Mouse (Mus musculus) kidney, postnatal 0 days (tissue): Measurements from ENCODE around the gene Itpr2. TPM values are rescaled to one million over a fixed set of nuclear protein-coding genes. Genes with fewer than 3 reads are reported as not detected.

Experiments
- ATAC-seq: fragments of 200-750 bp; cut with Nextera tagmentation; replicated peaks from 2 replicates; pipeline ENCODE4 v1.8.0; 2017; ENCODE audit warnings: low read depth, moderate number of reproducible peaks, moderate TSS enrichment, moderate library complexity; ENCODE audit not compliant: low FRiP score
- DNase-seq: peaks from one replicate; pipeline ENCODE4 v3.0.0-alpha.2; 2016; ENCODE audit warnings: low spot score
- H3K27ac ChIP-seq: fragments of 300-500 bp; sonication (generic); 2 replicates; pipeline ENCODE4 v1.5.1; 2014; ENCODE audit warnings: mild to moderate bottlenecking
- H3K27me3 ChIP-seq: fragments of 300-500 bp; sonication (generic); 2 replicates; pipeline ENCODE4 v1.6.1; 2014; ENCODE audit warnings: low read length, mixed read lengths; ENCODE audit not compliant: insufficient read depth
- H3K36me3 ChIP-seq: fragments of 300-500 bp; sonication (generic); 2 replicates; pipeline ENCODE4 v1.6.1; 2014; ENCODE audit warnings: low read length, mixed read lengths; ENCODE audit not compliant: insufficient read depth
- H3K4me1 ChIP-seq: fragments of 300-500 bp; sonication (generic); replicated peaks from 2 replicates; pipeline ENCODE4 v1.6.1; 2014; ENCODE audit warnings: antibody characterized with exemption, low read length, mixed read lengths; ENCODE audit not compliant: insufficient read depth
- H3K4me2 ChIP-seq: fragments of 300-500 bp; sonication (generic); 2 replicates; pipeline ENCODE4 v1.6.1; 2014; ENCODE audit warnings: mild to moderate bottlenecking, low read length, moderate library complexity, mixed read lengths
- H3K4me3 ChIP-seq: fragments of 300-500 bp; sonication (generic); replicated peaks from 2 replicates; pipeline ENCODE4 v1.5.1; 2014; ENCODE audit warnings: low read depth, low read length
- H3K9ac ChIP-seq: fragments of 300-500 bp; sonication (generic); 2 replicates; pipeline ENCODE4 v1.6.1; 2014; ENCODE audit warnings: low read depth, low read length
- H3K9me3 ChIP-seq: fragments of 300-500 bp; sonication (generic); replicated peaks from 2 replicates; pipeline ENCODE4 v1.6.1; 2016; ENCODE audit warnings: low read length, inconsistent platforms, mixed read lengths
- CTCF ChIP-seq: IDR thresholded peaks from 2 replicates; pipeline ENCODE4 v1.5.1; 2016; ENCODE audit warnings: antibody characterized with exemption, low read depth, mild to moderate bottlenecking, moderate library complexity
- WGBS: fragments of 180-500 bp; shearing (Covaris S2); extraction: QIAGEN DNeasy Blood & Tissue Kit; methylation state at CpG from one replicate; pipeline ENCODE4 v1.1.7; 2014; 5-methylcytosine and 5-hydroxymethylcytosine counted together
- polyA plus RNA-seq: library from polyadenylated mRNA; unstranded; fragments of >200 nt; fragmentation: Nextera tagmentation; extraction: Ambion mirVana; gene quantifications from 2 replicates; pipeline ENCODE4 v1.2.1, GENCODE M21; 2015

Gene Itpr2
- polyA plus RNA-seq, 1 experiment from 2014 or later, result 17.4 TPM

DNA sequence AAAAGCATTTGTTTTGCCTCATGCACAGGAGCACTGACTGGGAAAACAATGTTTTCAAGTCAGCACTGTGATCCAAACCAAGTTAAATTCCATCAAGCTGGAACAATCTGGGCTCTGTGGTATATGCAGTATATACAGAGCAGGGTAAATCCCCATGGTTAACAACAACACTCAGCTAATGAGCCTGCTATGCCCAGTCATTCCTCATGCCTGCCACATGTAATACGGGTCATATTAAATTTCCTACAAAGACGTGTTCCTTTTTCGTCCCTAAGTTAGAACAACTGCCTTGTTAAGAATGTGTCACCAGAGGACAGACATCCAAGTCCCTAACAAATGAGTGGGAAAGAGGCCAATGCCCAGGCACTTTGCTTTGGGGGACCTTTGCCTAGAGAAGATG is 199.9 kb downstream of the Itpr2 start:
- no peaks in the 10 kb centered on the region for H3K4me1 ChIP-seq
- no peak for TF ChIP-seq CTCF
- H3K9me3 ChIP-seq, result no peaks in the 10 kb centered on the region
- H3K4me2 ChIP-seq, result no peak overlapping the region
- H3K9ac ChIP-seq, result no peak overlapping the region
- H3K36me3 ChIP-seq, result no peaks in the 10 kb centered on the region
- no peak overlapping the region for H3K4me3 ChIP-seq
- DNase-seq, result no peak
- no peaks in the 10 kb centered on the region for H3K27me3 ChIP-seq
- no peak for ATAC-seq
- no peak overlapping the region for H3K27ac ChIP-seq
- 46% methylated on average over 3 of the region's 3 CpGs for WGBS

DNA sequence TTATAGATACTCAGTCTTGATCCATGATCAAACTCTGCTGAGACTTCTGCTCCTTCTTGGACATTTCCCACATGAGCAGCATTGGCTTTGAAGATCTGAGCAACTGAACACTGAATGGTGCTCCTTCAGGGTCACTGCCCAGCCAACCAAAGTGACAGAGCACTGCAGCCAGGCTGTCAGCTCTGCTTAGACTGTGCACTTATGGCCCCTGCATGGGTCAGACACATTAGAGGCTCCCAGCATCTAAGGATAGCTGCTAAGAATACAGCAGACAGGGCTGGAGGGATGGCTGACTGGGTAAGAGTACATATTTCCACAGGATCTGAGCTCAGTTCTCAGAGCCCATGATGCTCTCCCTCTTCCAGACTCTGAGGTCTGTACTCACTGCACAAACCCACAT is 201.1 kb downstream of the Itpr2 start:
- Histone ChIP-seq H3K4me1 (no peaks in the 10 kb centered on the region), H3K9me3 (no peaks in the 10 kb centered on the region), H3K27ac (no peak overlapping the region), H3K4me2 (no peak overlapping the region), H3K4me3 (no peak overlapping the region), H3K36me3 (no peaks in the 10 kb centered on the region), H3K27me3 (no peaks in the 10 kb centered on the region), H3K9ac (no peak overlapping the region)
- TF ChIP-seq CTCF, result no peak
- peak; percentile 16 for DNase-seq
- no peak for ATAC-seq

DNA sequence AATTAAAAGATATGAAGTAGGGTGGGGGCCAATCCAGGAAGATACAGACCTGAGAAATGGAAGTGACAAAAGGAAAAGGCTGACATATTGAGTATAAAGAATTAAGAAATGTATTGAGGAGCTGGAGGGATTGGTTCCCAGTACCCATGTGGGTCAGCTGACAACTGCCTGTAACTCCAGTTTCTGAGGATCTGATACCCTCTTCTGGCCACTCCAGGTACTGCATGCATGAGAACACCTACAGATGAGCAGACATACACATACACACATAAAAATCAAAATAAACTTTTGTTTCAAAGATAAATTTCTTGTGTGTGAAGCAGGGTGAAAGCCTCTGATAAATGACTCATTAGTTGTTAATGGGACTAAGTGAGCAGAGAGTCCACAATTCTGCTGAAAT is 203.3 kb downstream of the Itpr2 start:
- no peak for DNase-seq

DNA sequence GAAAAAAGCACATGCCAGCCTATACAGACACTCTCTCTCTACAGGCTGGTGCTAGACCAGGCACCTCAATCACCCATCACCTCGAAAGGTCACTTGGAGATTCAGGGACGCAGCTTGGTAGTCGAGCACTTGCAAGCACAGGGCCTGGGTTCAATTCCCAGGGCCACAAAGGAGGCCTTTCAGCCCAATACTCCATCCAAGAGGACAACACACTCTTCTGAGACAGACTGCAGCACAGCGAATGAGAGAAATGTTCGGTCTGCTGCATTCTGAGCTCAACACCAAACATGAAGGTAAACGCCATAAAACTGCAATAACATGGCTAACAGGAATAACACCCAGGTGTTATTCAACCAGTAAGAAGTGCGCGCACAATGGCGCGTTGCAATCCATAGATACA is 211.0 kb downstream of the Itpr2 start:
- ATAC-seq, result no peak
- no peak for TF ChIP-seq CTCF
- 92% methylated on average over 10 of the region's 10 CpGs for WGBS

More for the DNA sequence above, 203.3 kb downstream of the Itpr2 start:
- TF ChIP-seq CTCF, result peak; percentile 56
- no peak overlapping the region for H3K27ac ChIP-seq
- no peaks in the 10 kb centered on the region for H3K9me3 ChIP-seq
- ATAC-seq, result no peak
- no peak overlapping the region for H3K4me2 ChIP-seq
- no peak overlapping the region for H3K9ac ChIP-seq
- no peaks in the 10 kb centered on the region for H3K27me3 ChIP-seq
- H3K4me3 ChIP-seq, result no peak overlapping the region
- no peaks in the 10 kb centered on the region for H3K36me3 ChIP-seq
- H3K4me1 ChIP-seq, result no peaks in the 10 kb centered on the region

DNA sequence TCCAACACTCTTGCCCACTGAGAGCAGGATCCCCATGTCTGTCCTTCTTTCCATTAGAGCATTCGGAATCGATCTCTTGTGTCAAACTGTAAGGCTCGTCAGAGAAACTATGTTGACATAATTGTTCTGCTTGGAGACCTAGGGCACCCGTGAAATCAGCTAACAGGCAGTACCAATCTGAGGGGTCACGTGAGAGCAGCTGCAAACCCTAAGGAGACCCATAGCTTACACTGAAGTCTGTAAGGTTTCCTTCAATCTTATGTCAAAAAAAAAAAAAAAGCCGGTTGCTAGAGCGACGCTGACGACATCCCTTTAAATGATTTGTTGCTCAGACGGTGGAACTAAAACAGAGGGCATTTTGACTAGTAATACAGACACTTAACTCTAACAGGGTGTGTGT is 212.2 kb downstream of the Itpr2 start:
- H3K4me3 ChIP-seq, result no peak overlapping the region
- TF ChIP-seq CTCF, result no peak
- no peak overlapping the region for H3K9ac ChIP-seq
- no peak overlapping the region for H3K4me2 ChIP-seq
- H3K36me3 ChIP-seq, result no peaks in the 10 kb centered on the region
- no peak overlapping the region for H3K27ac ChIP-seq
- ATAC-seq (no peak), DNase-seq (no peak)
- H3K27me3 ChIP-seq, result no peaks in the 10 kb centered on the region
- H3K9me3 ChIP-seq, result no peaks in the 10 kb centered on the region
- no peaks in the 10 kb centered on the region for H3K4me1 ChIP-seq
- 53% methylated on average over 10 of the region's 10 CpGs for WGBS

More for the DNA sequence above, 211.0 kb downstream of the Itpr2 start:
- Histone ChIP-seq H3K9ac (no peak overlapping the region), H3K27ac (no peak overlapping the region), H3K4me3 (no peak overlapping the region), H3K4me1 (no peaks in the 10 kb centered on the region), H3K27me3 (no peaks in the 10 kb centered on the region), H3K9me3 (no peaks in the 10 kb centered on the region), H3K4me2 (no peak overlapping the region), H3K36me3 (no peaks in the 10 kb centered on the region)
- DNase-seq, result no peak

DNA sequence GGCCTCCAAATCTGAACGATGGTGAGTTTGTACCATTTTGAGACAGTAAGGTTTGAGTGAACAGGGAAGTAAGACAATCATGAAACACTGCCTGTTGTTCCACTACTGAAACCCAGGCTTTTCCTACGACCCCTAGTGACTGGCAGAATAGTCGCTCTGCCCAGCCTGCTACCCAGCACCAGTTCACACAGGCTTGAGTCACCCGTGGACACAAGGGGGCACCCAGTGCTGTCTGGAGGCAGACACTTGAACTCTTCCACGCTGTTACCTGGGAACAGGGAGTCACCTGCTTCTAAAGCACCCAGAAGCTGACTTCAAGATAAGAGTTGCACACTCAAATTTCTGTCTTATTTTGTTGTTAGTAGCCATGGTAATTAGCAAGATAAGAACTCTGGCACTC is 213.8 kb downstream of the Itpr2 start:
- H3K27me3 ChIP-seq, result no peaks in the 10 kb centered on the region
- H3K27ac ChIP-seq, result no peak overlapping the region
- 95% methylated on average over 5 of the region's 5 CpGs for WGBS
- H3K36me3 ChIP-seq, result no peaks in the 10 kb centered on the region
- no peaks in the 10 kb centered on the region for H3K9me3 ChIP-seq
- no peak for ATAC-seq
- TF ChIP-seq CTCF, result no peak
- H3K4me1 ChIP-seq, result no peaks in the 10 kb centered on the region
- H3K9ac ChIP-seq, result no peak overlapping the region
- DNase-seq, result no peak
- H3K4me3 ChIP-seq, result no peak overlapping the region
- H3K4me2 ChIP-seq, result no peak overlapping the region

DNA sequence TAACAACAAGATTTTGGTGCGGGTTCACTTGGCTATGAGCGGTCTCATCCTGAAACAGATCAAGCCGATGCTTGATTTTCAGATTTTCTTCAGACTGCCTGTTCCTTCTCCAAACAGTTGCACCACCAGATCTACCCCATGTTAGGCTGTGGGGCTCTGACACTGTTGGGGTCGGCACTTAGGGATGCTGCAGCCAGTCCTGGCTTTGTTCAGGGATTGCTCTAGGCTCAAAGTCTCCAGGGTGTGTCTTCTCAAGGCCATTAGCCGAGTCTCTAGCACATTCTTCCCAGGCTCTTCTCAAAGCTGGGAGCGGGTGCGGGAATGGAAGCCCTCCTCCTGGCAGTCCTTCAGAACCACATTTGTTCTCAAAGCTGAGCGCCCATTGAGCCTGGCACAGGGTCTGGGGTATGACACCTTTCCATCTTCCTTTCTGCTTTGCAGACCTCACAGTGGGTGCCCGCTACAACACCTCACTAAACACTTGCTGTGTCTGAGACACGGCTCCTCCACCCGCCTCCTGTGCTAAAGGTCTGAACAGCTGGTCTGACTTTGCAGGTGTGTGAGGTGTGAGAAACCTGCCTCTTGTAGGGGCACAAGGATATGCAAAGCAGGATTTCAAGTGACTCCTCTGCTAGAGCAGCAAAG is 217.0 kb downstream of the Itpr2 start:
- Histone ChIP-seq H3K9ac (no peak overlapping the region), H3K4me3 (no peak overlapping the region), H3K27ac (no peak overlapping the region), H3K4me2 (no peak overlapping the region), H3K9me3 (no peaks in the 10 kb centered on the region), H3K36me3 (no peaks in the 10 kb centered on the region), H3K27me3 (no peaks in the 10 kb centered on the region), H3K4me1 (no peaks in the 10 kb centered on the region)
- no peak for TF ChIP-seq CTCF
- ATAC-seq (no peak), DNase-seq (no peak)
- WGBS, result 86% methylated on average over 11 of the region's 11 CpGs
